Mouse (Mus musculus): ENCODE data around the gene Rabl3. TPM values are rescaled to one million over a fixed set of nuclear protein-coding genes. Genes with fewer than 3 reads are reported as not detected.

Gene Rabl3
- polyA plus RNA-seq, 1 experiment from 2014 or later = 26.3 TPM

DNA sequence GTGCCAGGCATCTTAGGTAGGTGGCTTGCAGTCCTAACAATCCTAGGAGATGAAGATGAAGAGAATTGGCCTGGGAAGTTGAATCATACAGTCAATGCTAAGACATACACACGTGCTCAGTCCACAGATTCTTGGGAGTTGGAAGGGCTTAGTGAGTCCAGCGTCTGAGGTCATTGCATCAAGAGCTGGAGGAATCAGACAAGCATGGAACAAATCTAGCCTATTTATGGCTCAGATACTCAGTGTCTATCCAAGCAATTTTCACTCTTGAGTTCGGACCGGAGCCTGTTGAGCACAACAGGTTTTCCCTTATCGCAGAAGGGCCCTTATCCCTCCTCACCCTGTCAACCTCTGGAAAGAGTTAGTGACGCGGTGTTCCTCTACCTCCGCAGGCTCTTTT lies 51.9 kb downstream of the Rabl3 start:
- Histone ChIP-seq H3K9ac (ENCODE audit: low read length) (no peak overlapping the region), H3K27me3 (ENCODE audit: control insufficient read depth, insufficient read depth, low read length) (no peaks in the 10 kb centered on the region), H3K27ac (replicated peaks in 1 of 2; ENCODE audit: control insufficient read depth in 1 of 2, insufficient read depth in 1 of 2, low read depth in 2 of 2, low read length in 2 of 2) (no peak overlapping the region), H3K4me3 (ENCODE audit: control insufficient read depth in 1 of 2, insufficient read depth in 1 of 2, low read depth in 1 of 2, low read length in 2 of 2) (no peak overlapping the region), H3K9me3 (ENCODE audit: control insufficient read depth, low read length) (no peaks in the 10 kb centered on the region), H3K4me1 (ENCODE audit: control insufficient read depth in 2 of 2, insufficient read depth in 2 of 2, low read length in 2 of 2) (peaks cover 3% of the 10 kb centered on the region in 2 experiments; a peak in 2 of 4 replicates), H3K36me3 (ENCODE audit: control insufficient read depth, insufficient read depth, low read length) (no peaks in the 10 kb centered on the region), H3K4me2 (ENCODE audit: low read length) (no peak overlapping the region)
- WGBS = 43% methylated on average over 8 of the region's 8 CpGs
- ATAC-seq (ENCODE audit: insufficient number of reproducible peaks, insufficient read depth, low FRiP score, low read depth) = no peak

GRCm38 (mm10) chr16:37597412-37597811 lies 57.7 kb downstream of the Rabl3 start:
- H3K36me3 ChIP-seq (ENCODE audit: control insufficient read depth, insufficient read depth, low read length) = no peaks in the 10 kb centered on the region
- no peaks in the 10 kb centered on the region for H3K9me3 ChIP-seq (ENCODE audit: control insufficient read depth, low read length)
- no peaks in the 10 kb centered on the region for H3K27me3 ChIP-seq (ENCODE audit: control insufficient read depth, insufficient read depth, low read length)
- peaks cover 0 to 3% of the 10 kb centered on the region in 2 experiments; a peak in 2 of 4 replicates for H3K4me1 ChIP-seq (ENCODE audit: control insufficient read depth in 2 of 2, insufficient read depth in 2 of 2, low read length in 2 of 2)
- no peak for ATAC-seq (ENCODE audit: insufficient number of reproducible peaks, insufficient read depth, low FRiP score, low read depth)
- H3K27ac ChIP-seq (replicated peaks in 1 of 2; ENCODE audit: control insufficient read depth in 1 of 2, insufficient read depth in 1 of 2, low read depth in 2 of 2, low read length in 2 of 2) = no peak overlapping the region
- WGBS = 47% methylated on average over 5 of the region's 5 CpGs
- no peak overlapping the region for H3K4me2 ChIP-seq (ENCODE audit: low read length)
- H3K9ac ChIP-seq (ENCODE audit: low read length) = no peak overlapping the region
- no peak overlapping the region for H3K4me3 ChIP-seq (ENCODE audit: control insufficient read depth in 1 of 2, insufficient read depth in 1 of 2, low read depth in 1 of 2, low read length in 2 of 2)

DNA sequence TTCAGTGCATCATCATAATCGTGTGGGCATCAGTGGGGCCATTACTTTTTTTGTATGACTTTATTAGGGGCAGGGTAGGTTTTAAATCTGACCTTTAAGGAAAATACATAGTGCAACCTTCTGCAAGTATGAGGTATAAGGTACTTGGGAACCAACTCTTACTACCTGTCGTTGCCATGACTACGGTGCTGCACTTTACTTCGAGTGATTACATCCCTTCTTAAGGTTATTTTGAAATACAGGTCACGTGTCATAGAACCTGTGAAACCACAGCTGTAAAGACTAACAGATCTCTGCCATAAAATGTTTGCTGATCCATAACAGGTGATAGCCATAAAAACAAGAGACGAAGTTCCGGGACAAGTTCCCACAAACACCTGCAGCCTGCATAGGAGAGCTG lies 58.8 kb downstream of the Rabl3 start:
- Histone ChIP-seq H3K4me3 (ENCODE audit: control insufficient read depth in 1 of 2, insufficient read depth in 1 of 2, low read depth in 1 of 2, low read length in 2 of 2) (no peak overlapping the region), H3K4me1 (ENCODE audit: control insufficient read depth in 2 of 2, insufficient read depth in 2 of 2, low read length in 2 of 2) (peaks cover 0 to 3% of the 10 kb centered on the region in 2 experiments; a peak in 2 of 4 replicates), H3K36me3 (ENCODE audit: control insufficient read depth, insufficient read depth, low read length) (no peaks in the 10 kb centered on the region), H3K4me2 (ENCODE audit: low read length) (no peak overlapping the region), H3K9me3 (ENCODE audit: control insufficient read depth, low read length) (no peaks in the 10 kb centered on the region), H3K27me3 (ENCODE audit: control insufficient read depth, insufficient read depth, low read length) (no peaks in the 10 kb centered on the region), H3K9ac (ENCODE audit: low read length) (no peak overlapping the region), H3K27ac (replicated peaks in 1 of 2; ENCODE audit: control insufficient read depth in 1 of 2, insufficient read depth in 1 of 2, low read depth in 2 of 2, low read length in 2 of 2) (no peak overlapping the region)
- ATAC-seq (ENCODE audit: insufficient number of reproducible peaks, insufficient read depth, low FRiP score, low read depth) = no peak
- 91% methylated on average over 7 of the region's 7 CpGs for WGBS

DNA sequence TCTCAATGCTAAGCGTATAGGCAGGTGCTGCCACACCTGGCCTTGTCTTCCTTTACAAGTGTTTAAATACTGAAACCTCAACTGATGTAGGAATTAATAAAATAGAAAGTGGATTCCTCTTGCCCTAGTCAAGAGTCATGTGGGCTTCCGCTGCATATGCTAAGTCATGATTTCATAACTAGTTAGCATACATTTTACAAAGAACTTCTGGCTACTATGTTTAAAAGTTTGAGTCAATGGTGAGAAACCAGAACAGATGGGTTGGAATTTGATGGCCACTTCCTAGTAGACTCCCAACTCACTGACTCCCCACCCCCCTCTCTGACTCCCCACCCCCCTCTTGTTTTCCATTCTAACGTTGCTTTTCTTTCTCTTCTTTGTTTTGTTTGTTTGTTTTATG lies 59.6 kb downstream of the Rabl3 start:
- ATAC-seq (ENCODE audit: insufficient number of reproducible peaks, insufficient read depth, low FRiP score, low read depth) = no peak
- H3K4me1 ChIP-seq (ENCODE audit: control insufficient read depth in 2 of 2, insufficient read depth in 2 of 2, low read length in 2 of 2) = peaks cover 3 to 4% of the 10 kb centered on the region in 2 experiments; a peak in 2 of 4 replicates
- H3K9me3 ChIP-seq (ENCODE audit: control insufficient read depth, low read length) = no peaks in the 10 kb centered on the region
- no peaks in the 10 kb centered on the region for H3K36me3 ChIP-seq (ENCODE audit: control insufficient read depth, insufficient read depth, low read length)
- H3K27me3 ChIP-seq (ENCODE audit: control insufficient read depth, insufficient read depth, low read length) = no peaks in the 10 kb centered on the region
- H3K4me3 ChIP-seq (ENCODE audit: control insufficient read depth in 1 of 2, insufficient read depth in 1 of 2, low read depth in 1 of 2, low read length in 2 of 2) = no peak overlapping the region
- no peak overlapping the region for H3K9ac ChIP-seq (ENCODE audit: low read length)
- no peak overlapping the region for H3K4me2 ChIP-seq (ENCODE audit: low read length)
- H3K27ac ChIP-seq (replicated peaks in 1 of 2; ENCODE audit: control insufficient read depth in 1 of 2, insufficient read depth in 1 of 2, low read depth in 2 of 2, low read length in 2 of 2) = no peak overlapping the region
- 77% methylated on average over 3 of the region's 3 CpGs for WGBS

DNA sequence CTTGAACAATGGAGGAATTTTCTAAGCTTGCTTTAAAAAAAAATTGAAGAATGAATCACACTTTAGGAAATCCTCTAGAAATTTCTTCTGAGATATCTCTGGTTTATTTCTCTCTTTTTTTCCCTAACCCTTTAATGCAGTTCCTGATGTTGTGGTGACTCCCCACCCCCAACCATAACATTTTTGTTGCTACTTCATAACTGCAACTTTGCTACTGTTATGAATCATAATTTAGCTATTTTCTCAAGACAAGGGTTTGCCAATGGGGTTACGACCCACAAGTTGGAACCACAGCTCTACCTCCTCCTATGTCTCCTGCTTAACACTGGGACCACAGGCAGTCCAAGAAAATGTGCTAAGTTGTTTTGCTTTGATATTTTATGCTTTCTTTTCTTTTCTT lies 63.7 kb downstream of the Rabl3 start:
- no peaks in the 10 kb centered on the region for H3K27me3 ChIP-seq (ENCODE audit: control insufficient read depth, insufficient read depth, low read length)
- no peak overlapping the region for H3K27ac ChIP-seq (replicated peaks in 1 of 2; ENCODE audit: control insufficient read depth in 1 of 2, insufficient read depth in 1 of 2, low read depth in 2 of 2, low read length in 2 of 2)
- ATAC-seq (ENCODE audit: insufficient number of reproducible peaks, insufficient read depth, low FRiP score, low read depth) = no peak
- H3K9ac ChIP-seq (ENCODE audit: low read length) = no peak overlapping the region
- no peaks in the 10 kb centered on the region for H3K9me3 ChIP-seq (ENCODE audit: control insufficient read depth, low read length)
- H3K4me2 ChIP-seq (ENCODE audit: low read length) = no peak overlapping the region
- 97% methylated on average over 1 of the region's 1 CpGs for WGBS
- H3K36me3 ChIP-seq (ENCODE audit: control insufficient read depth, insufficient read depth, low read length) = no peaks in the 10 kb centered on the region
- 0 out of 4 replicates have a peak, but pooled peaks cover 0 to 4% of the 10 kb centered on the region in 2 experiments for H3K4me1 ChIP-seq (ENCODE audit: control insufficient read depth in 2 of 2, insufficient read depth in 2 of 2, low read length in 2 of 2)
- H3K4me3 ChIP-seq (ENCODE audit: control insufficient read depth in 1 of 2, insufficient read depth in 1 of 2, low read depth in 1 of 2, low read length in 2 of 2) = no peak overlapping the region

DNA sequence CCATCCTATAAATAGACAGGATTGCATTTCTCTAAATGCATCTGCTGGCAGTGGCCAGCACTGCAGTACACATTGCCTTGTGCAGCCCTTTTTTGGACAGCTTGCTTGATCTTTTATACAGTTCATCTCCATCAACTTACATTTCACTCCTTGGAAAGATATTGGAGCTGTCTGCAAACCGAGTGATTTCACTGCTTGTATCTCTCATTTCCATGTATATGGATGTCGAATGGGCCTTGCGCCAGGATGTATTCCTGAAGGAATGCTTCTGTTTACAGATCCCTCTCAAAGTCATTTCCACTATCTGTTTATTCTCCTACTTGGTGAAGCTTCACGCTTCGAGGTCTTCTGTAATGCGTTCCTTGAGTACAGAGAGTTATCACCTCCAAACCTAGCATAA lies 64.6 kb downstream of the Rabl3 start:
- ATAC-seq (ENCODE audit: insufficient number of reproducible peaks, insufficient read depth, low FRiP score, low read depth) = no peak
- Histone ChIP-seq H3K9me3 (ENCODE audit: control insufficient read depth, low read length) (no peaks in the 10 kb centered on the region), H3K9ac (ENCODE audit: low read length) (no peak overlapping the region), H3K36me3 (ENCODE audit: control insufficient read depth, insufficient read depth, low read length) (no peaks in the 10 kb centered on the region), H3K4me3 (ENCODE audit: control insufficient read depth in 1 of 2, insufficient read depth in 1 of 2, low read depth in 1 of 2, low read length in 2 of 2) (no peak overlapping the region), H3K27me3 (ENCODE audit: control insufficient read depth, insufficient read depth, low read length) (no peaks in the 10 kb centered on the region), H3K27ac (replicated peaks in 1 of 2; ENCODE audit: control insufficient read depth in 1 of 2, insufficient read depth in 1 of 2, low read depth in 2 of 2, low read length in 2 of 2) (no peak overlapping the region), H3K4me1 (ENCODE audit: control insufficient read depth in 2 of 2, insufficient read depth in 2 of 2, low read length in 2 of 2) (peaks cover 0 to 4% of the 10 kb centered on the region in 2 experiments; a peak in 1 of 4 replicates), H3K4me2 (ENCODE audit: low read length) (no peak overlapping the region)
- 65% methylated on average over 6 of the region's 6 CpGs for WGBS

GRCm38 (mm10) chr16:37610333-37610732 lies 70.6 kb downstream of the Rabl3 start:
- H3K36me3 ChIP-seq (ENCODE audit: control insufficient read depth, insufficient read depth, low read length) = no peaks in the 10 kb centered on the region

DNA sequence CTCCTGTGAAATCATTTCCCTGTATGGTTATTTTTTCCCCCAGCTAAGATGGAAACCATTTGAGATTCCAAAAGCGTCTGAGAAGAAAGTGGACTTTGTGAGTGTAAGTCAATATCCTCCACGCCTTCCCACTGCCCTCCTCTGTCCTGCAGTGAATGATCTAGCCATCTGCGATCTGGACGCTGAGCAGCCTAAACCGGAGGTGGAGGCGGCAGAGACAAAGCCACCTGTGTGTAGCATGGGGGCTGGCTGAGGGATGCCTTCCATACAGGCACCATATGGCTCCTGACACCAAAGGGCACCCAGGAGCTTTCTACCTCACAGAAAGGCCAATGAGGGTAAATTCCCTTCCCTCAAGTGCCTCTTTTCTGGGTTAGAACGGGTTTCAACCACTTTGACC lies 71.4 kb downstream of the Rabl3 start:
- Histone ChIP-seq H3K27ac (replicated peaks in 1 of 2; ENCODE audit: control insufficient read depth in 1 of 2, insufficient read depth in 1 of 2, low read depth in 2 of 2, low read length in 2 of 2) (no peak overlapping the region), H3K9me3 (ENCODE audit: control insufficient read depth, low read length) (no peaks in the 10 kb centered on the region), H3K4me1 (ENCODE audit: control insufficient read depth in 2 of 2, insufficient read depth in 2 of 2, low read length in 2 of 2) (no peaks in the 10 kb centered on the region; a peak in 2 of 4 replicates), H3K4me2 (ENCODE audit: low read length) (no peak overlapping the region), H3K9ac (ENCODE audit: low read length) (no peak overlapping the region), H3K27me3 (ENCODE audit: control insufficient read depth, insufficient read depth, low read length) (no peaks in the 10 kb centered on the region), H3K4me3 (ENCODE audit: control insufficient read depth in 1 of 2, insufficient read depth in 1 of 2, low read depth in 1 of 2, low read length in 2 of 2) (no peak overlapping the region), H3K36me3 (ENCODE audit: control insufficient read depth, insufficient read depth, low read length) (no peaks in the 10 kb centered on the region)
- no peak for ATAC-seq (ENCODE audit: insufficient number of reproducible peaks, insufficient read depth, low FRiP score, low read depth)
- 83% methylated on average over 7 of the region's 7 CpGs for WGBS

More at GRCm38 (mm10) chr16:37610333-37610732, 70.6 kb downstream of the Rabl3 start:
- no peak overlapping the region for H3K4me3 ChIP-seq (ENCODE audit: control insufficient read depth in 1 of 2, insufficient read depth in 1 of 2, low read depth in 1 of 2, low read length in 2 of 2)
- WGBS = 62% methylated on average over 8 of the region's 8 CpGs
- no peak overlapping the region for H3K4me2 ChIP-seq (ENCODE audit: low read length)
- no peaks in the 10 kb centered on the region; a peak in 1 of 4 replicates for H3K4me1 ChIP-seq (ENCODE audit: control insufficient read depth in 2 of 2, insufficient read depth in 2 of 2, low read length in 2 of 2)
- no peak overlapping the region for H3K27ac ChIP-seq (replicated peaks in 1 of 2; ENCODE audit: control insufficient read depth in 1 of 2, insufficient read depth in 1 of 2, low read depth in 2 of 2, low read length in 2 of 2)
- no peak for ATAC-seq (ENCODE audit: insufficient number of reproducible peaks, insufficient read depth, low FRiP score, low read depth)
- no peaks in the 10 kb centered on the region for H3K27me3 ChIP-seq (ENCODE audit: control insufficient read depth, insufficient read depth, low read length)
- H3K9me3 ChIP-seq (ENCODE audit: control insufficient read depth, low read length) = no peaks in the 10 kb centered on the region
- H3K9ac ChIP-seq (ENCODE audit: low read length) = no peak overlapping the region

All from heart, embryonic 14.5 days (tissue).